ENCODE assay signal across 31 mouse cellular contexts in the genomic region with DNA sequence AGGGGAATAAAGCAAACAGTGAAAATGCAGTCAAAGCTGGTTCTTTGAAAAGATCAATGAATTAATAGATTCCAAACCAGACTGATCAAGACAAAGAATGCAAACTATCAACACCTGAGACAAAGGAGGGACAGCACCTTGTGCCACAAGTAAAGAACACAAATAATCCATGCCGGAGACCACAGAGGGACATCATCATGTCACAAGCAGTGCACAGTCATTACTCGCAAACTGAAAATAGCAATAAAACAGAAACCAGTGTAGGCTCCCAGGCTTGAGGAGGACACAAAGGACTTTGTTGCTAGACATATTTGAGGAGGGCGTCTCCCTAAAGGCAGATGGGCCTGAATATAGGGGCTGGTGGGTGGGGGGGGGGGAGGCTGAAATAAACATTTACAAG.
"Had no signal": no experiment of that assay in that cellular context is flagged by ENCODE, and none has a peak within 500 bp of the region (broad histone marks: within the 10 kb centered on the region; RNA-seq: fewer than 3 reads in every experiment).

No protein-coding gene starts in this region.

- H3K4me2 ChIP-seq: limb, embryonic 12.5 days; limb, embryonic 13.5 days; limb, embryonic 15.5 days; liver, embryonic 11.5 days; liver, embryonic 12.5 days; liver, embryonic 13.5 days; liver, embryonic 15.5 days; lung, embryonic 14.5 days; lung, embryonic 15.5 days; midbrain, embryonic 11.5 days; midbrain, embryonic 12.5 days; midbrain, embryonic 13.5 days; midbrain, embryonic 15.5 days had no signal

- H3K4me3 ChIP-seq: limb, embryonic 10.5 days; limb, embryonic 12.5 days; limb, embryonic 13.5 days; limb, embryonic 15.5 days; liver, embryonic 12.5 days; liver, embryonic 13.5 days; liver, embryonic 15.5 days; lung, embryonic 15.5 days; megakaryocyte, embryonic 14.5 days; midbrain, embryonic 10.5 days; midbrain, embryonic 12.5 days; midbrain, embryonic 13.5 days; midbrain, embryonic 15.5 days; myocyte had no signal

- H3K36me3 ChIP-seq: limb, embryonic 10.5 days; limb, embryonic 12.5 days; limb, embryonic 13.5 days; limb, embryonic 15.5 days; liver, embryonic 12.5 days; liver, embryonic 13.5 days; liver, embryonic 15.5 days; lung, embryonic 15.5 days; midbrain, embryonic 10.5 days; midbrain, embryonic 12.5 days; midbrain, embryonic 13.5 days; midbrain, embryonic 15.5 days had no signal

- DNase-seq: left cerebral cortex, postnatal 4 days; liver; liver, embryonic 13.5 days; liver, postnatal 0 days; lung, adult 18-20 months; lung, adult 2 months; lung, embryonic 14.5 days; lung, postnatal 10 days; lung, postnatal 14 days; lung, postnatal 36 days; lung, postnatal 4 days; midbrain, embryonic 14.5 days had no signal

- ATAC-seq: liver, embryonic 12.5 days; liver, postnatal 0 days; lung, postnatal 0 days; midbrain, embryonic 13.5 days; midbrain, embryonic 15.5 days; midbrain, embryonic 16.5 days had no signal

- H3K27ac ChIP-seq: limb, embryonic 10.5 days; limb, embryonic 12.5 days; limb, embryonic 13.5 days; limb, embryonic 15.5 days; liver, embryonic 12.5 days; liver, embryonic 13.5 days; liver, embryonic 14.5 days; liver, embryonic 15.5 days; lung, embryonic 15.5 days; macrophage; midbrain, embryonic 10.5 days; midbrain, embryonic 12.5 days; midbrain, embryonic 13.5 days; midbrain, embryonic 15.5 days had no signal

- H3K4me1 ChIP-seq: limb, embryonic 10.5 days; limb, embryonic 12.5 days; limb, embryonic 15.5 days; liver, embryonic 12.5 days; liver, embryonic 13.5 days; liver, embryonic 15.5 days; lung, embryonic 15.5 days; midbrain, embryonic 10.5 days; midbrain, embryonic 12.5 days; midbrain, embryonic 13.5 days had no signal

- H3K27me3 ChIP-seq: limb, embryonic 12.5 days; limb, embryonic 13.5 days; limb, embryonic 15.5 days; liver, embryonic 12.5 days; liver, embryonic 13.5 days; liver, embryonic 15.5 days; lung, embryonic 15.5 days; midbrain, embryonic 12.5 days; midbrain, embryonic 13.5 days; midbrain, embryonic 15.5 days had no signal

- H3K9me3 ChIP-seq: limb, embryonic 10.5 days; limb, embryonic 12.5 days; limb, embryonic 13.5 days; limb, embryonic 15.5 days; liver, embryonic 12.5 days; liver, embryonic 13.5 days; liver, embryonic 15.5 days; lung, embryonic 15.5 days; megakaryocyte, embryonic 14.5 days; midbrain, embryonic 10.5 days; midbrain, embryonic 12.5 days; midbrain, embryonic 13.5 days; midbrain, embryonic 15.5 days had no signal

- H3K9ac ChIP-seq: limb, embryonic 12.5 days; limb, embryonic 13.5 days; limb, embryonic 15.5 days; liver, embryonic 12.5 days; liver, embryonic 13.5 days; liver, embryonic 14.5 days; liver, embryonic 15.5 days; liver, postnatal 0 days; lung, embryonic 14.5 days; lung, embryonic 15.5 days; midbrain, embryonic 12.5 days; midbrain, embryonic 13.5 days; midbrain, embryonic 15.5 days had no signal
